Mouse (Mus musculus) liver, embryonic 12.5 days (tissue): Measurements from ENCODE around the gene Slc13a2. TPM values are rescaled to one million over a fixed set of nuclear protein-coding genes. Genes with fewer than 3 reads are reported as not detected.
A peak's percentile ranks its signal among the peaks of the same experiment; 100 is the strongest.

Source experiments
- ATAC-seq: fragments of 200-750 bp; cut with Nextera tagmentation; 2 replicates; pipeline ENCODE4 v1.8.0; 2017; ENCODE audit warnings: moderate number of reproducible peaks, mild to moderate bottlenecking, moderate library complexity
- H3K27ac ChIP-seq: fragments of 300-500 bp; sonication (generic); 2 replicates; pipeline ENCODE4 v1.5.1; 2016; ENCODE audit warnings: mild to moderate bottlenecking
- H3K27me3 ChIP-seq: fragments of 300-500 bp; sonication (generic); replicated peaks from 2 replicates; pipeline ENCODE4 v1.6.1; 2016; ENCODE audit warnings: mild to moderate bottlenecking, moderate library complexity
- H3K36me3 ChIP-seq: fragments of 300-500 bp; sonication (generic); 2 replicates; pipeline ENCODE4 v1.6.1; 2016; ENCODE audit warnings: mild to moderate bottlenecking, moderate library complexity
- H3K4me1 ChIP-seq: fragments of 300-500 bp; sonication (generic); 2 replicates; pipeline ENCODE4 v1.6.1; 2016
- H3K4me2 ChIP-seq: fragments of 300-500 bp; sonication (generic); 2 replicates; pipeline ENCODE4 v1.6.1; 2016; ENCODE audit warnings: mild to moderate bottlenecking, moderate library complexity
- H3K4me3 ChIP-seq: fragments of 300-500 bp; sonication (generic); 2 replicates; pipeline ENCODE4 v1.5.1; 2016; ENCODE audit warnings: mild to moderate bottlenecking, moderate library complexity
- H3K9ac ChIP-seq: fragments of 300-500 bp; sonication (generic); 2 replicates; pipeline ENCODE4 v1.6.1; 2016; ENCODE audit warnings: mild to moderate bottlenecking, moderate library complexity
- H3K9me3 ChIP-seq: fragments of 300-500 bp; sonication (generic); replicated peaks from 2 replicates; pipeline ENCODE4 v1.6.1; 2016; ENCODE audit warnings: mild to moderate bottlenecking, moderate library complexity
- WGBS: fragments of 180-500 bp; shearing (Covaris S2); methylation state at CpG from one replicate; pipeline ENCODE4 v1.1.7; 2016; ENCODE audit not compliant: insufficient replicate concordance; 5-methylcytosine and 5-hydroxymethylcytosine counted together
- polyA plus RNA-seq: library from polyadenylated mRNA; unstranded; fragments of >200 nt; fragmentation: Nextera tagmentation; extraction: Ambion mirVana; gene quantifications from 2 replicates; pipeline ENCODE4 v1.2.1, GENCODE M21; 2016

Gene Slc13a2
- polyA plus RNA-seq, 1 experiment from 2014 or later = 0.05 TPM

GRCm38 (mm10) chr11:78360789-78361131 lies 61.3 kb downstream of the Slc13a2 start:
- H3K4me3 ChIP-seq = peak overlapping the region; percentile 57; the same call in 1 of the 2 replicates
- H3K9me3 ChIP-seq = no peaks in the 10 kb centered on the region
- peak overlapping the region; percentile 72 for H3K4me2 ChIP-seq
- no peak overlapping the region for H3K9ac ChIP-seq
- H3K27ac ChIP-seq = no peak overlapping the region
- no peaks in the 10 kb centered on the region for H3K36me3 ChIP-seq
- peak; percentile 14; the same call in 1 of the 2 replicates for ATAC-seq
- peaks cover 6% of the 10 kb centered on the region; the same call in 1 of the 2 replicates for H3K27me3 ChIP-seq
- H3K4me1 ChIP-seq = peaks cover 13% of the 10 kb centered on the region; the same call in 1 of the 2 replicates
- 59% methylated on average over 2 of the region's 2 CpGs for WGBS

- H3K4me2 ChIP-seq = peak overlapping the region; percentile 72
- H3K9ac ChIP-seq = no peak overlapping the region
- peak; percentile 80 for ATAC-seq
- peaks cover 13% of the 10 kb centered on the region; the same call in 1 of the 2 replicates for H3K4me1 ChIP-seq
- H3K4me3 ChIP-seq = peak overlapping the region; percentile 57
- 7% methylated on average over 13 of the region's 13 CpGs for WGBS
- H3K36me3 ChIP-seq = no peaks in the 10 kb centered on the region
- H3K9me3 ChIP-seq = no peaks in the 10 kb centered on the region
- H3K27ac ChIP-seq = no peak overlapping the region
- peaks cover 2% of the 10 kb centered on the region; the same call in 1 of the 2 replicates for H3K27me3 ChIP-seq
These were observed 61.8 kb downstream of the Slc13a2 start for GRCm38 (mm10) chr11:78360125-78360788.

- H3K27me3 ChIP-seq = no peaks in the 10 kb centered on the region; the same call in 1 of the 2 replicates
- ATAC-seq = no peak
- H3K9me3 ChIP-seq = no peaks in the 10 kb centered on the region
These were observed 63.5 kb downstream of the Slc13a2 start for GRCm38 (mm10) chr11:78358330-78359007.

GRCm38 (mm10) chr11:78355471-78356238 lies 66.4 kb downstream of the Slc13a2 start:
- Histone ChIP-seq H3K4me2 (no peak overlapping the region), H3K27me3 (no peaks in the 10 kb centered on the region; the same call in 1 of the 2 replicates), H3K9ac (no peak overlapping the region), H3K27ac (no peak overlapping the region), H3K4me3 (no peak overlapping the region), H3K9me3 (no peaks in the 10 kb centered on the region), H3K4me1 (peaks cover 12% of the 10 kb centered on the region; the same call in 1 of the 2 replicates), H3K36me3 (no peaks in the 10 kb centered on the region)
- whole genome bisulfite sequencing = 26% methylated on average over 4 of the region's 4 CpGs
- ATAC-seq = no peak

More at GRCm38 (mm10) chr11:78358330-78359007, 63.5 kb downstream of the Slc13a2 start:
- Histone ChIP-seq H3K9ac (no peak overlapping the region), H3K36me3 (no peaks in the 10 kb centered on the region), H3K4me3 (no peak overlapping the region), H3K4me1 (peaks cover 12% of the 10 kb centered on the region; the same call in 1 of the 2 replicates), H3K4me2 (no peak overlapping the region), H3K27ac (no peak overlapping the region)
- WGBS = 20% methylated on average over 22 of the region's 22 CpGs

- Histone ChIP-seq H3K9me3 (no peaks in the 10 kb centered on the region), H3K4me1 (peaks cover 14% of the 10 kb centered on the region), H3K9ac (no peak overlapping the region), H3K4me3 (no peak overlapping the region), H3K27me3 (no peaks in the 10 kb centered on the region; the same call in 1 of the 2 replicates), H3K36me3 (no peaks in the 10 kb centered on the region), H3K27ac (no peak overlapping the region), H3K4me2 (no peak overlapping the region)
- WGBS = 52% methylated on average over 6 of the region's 6 CpGs
- ATAC-seq = no peak
These were observed 67.1 kb downstream of the Slc13a2 start for GRCm38 (mm10) chr11:78354905-78355304.

GRCm38 (mm10) chr11:78353081-78353480 lies 68.9 kb downstream of the Slc13a2 start:
- no peaks in the 10 kb centered on the region for H3K9me3 ChIP-seq
- H3K4me3 ChIP-seq = no peak overlapping the region
- H3K4me1 ChIP-seq = peaks cover 20% of the 10 kb centered on the region
- H3K27me3 ChIP-seq = no peaks in the 10 kb centered on the region; the same call in 1 of the 2 replicates
- no peak for ATAC-seq
- H3K36me3 ChIP-seq = peaks cover 11% of the 10 kb centered on the region
- no peak overlapping the region for H3K4me2 ChIP-seq
- WGBS = 50% methylated on average over 1 of the region's 1 CpGs
- no peak overlapping the region for H3K9ac ChIP-seq
- no peak overlapping the region for H3K27ac ChIP-seq

- Histone ChIP-seq H3K4me2 (no peak overlapping the region), H3K36me3 (peaks cover 18% of the 10 kb centered on the region)
These were observed 72.3 kb downstream of the Slc13a2 start for GRCm38 (mm10) chr11:78349441-78350358.

GRCm38 (mm10) chr11:78348474-78348873 lies 73.5 kb downstream of the Slc13a2 start:
- peaks cover 60% of the 10 kb centered on the region for H3K4me1 ChIP-seq
- H3K9ac ChIP-seq = no peak overlapping the region
- no peak overlapping the region for H3K4me3 ChIP-seq
- no peak overlapping the region for H3K4me2 ChIP-seq
- ATAC-seq = no peak
- H3K27ac ChIP-seq = no peak overlapping the region
- 62% methylated on average over 7 of the region's 7 CpGs for WGBS
- H3K27me3 ChIP-seq = no peaks in the 10 kb centered on the region
- H3K9me3 ChIP-seq = no peaks in the 10 kb centered on the region
- peaks cover 18% of the 10 kb centered on the region for H3K36me3 ChIP-seq

More at GRCm38 (mm10) chr11:78349441-78350358, 72.3 kb downstream of the Slc13a2 start:
- H3K27ac ChIP-seq = peak overlapping the region; percentile 51
- no peak overlapping the region for H3K9ac ChIP-seq
- peaks cover 48% of the 10 kb centered on the region for H3K4me1 ChIP-seq
- 73% methylated on average over 4 of the region's 4 CpGs for WGBS
- no peaks in the 10 kb centered on the region for H3K27me3 ChIP-seq
- H3K4me3 ChIP-seq = no peak overlapping the region
- no peak for ATAC-seq
- H3K9me3 ChIP-seq = no peaks in the 10 kb centered on the region

- Histone ChIP-seq H3K4me1 (peaks cover 65% of the 10 kb centered on the region), H3K27ac (no peak overlapping the region), H3K36me3 (peaks cover 18% of the 10 kb centered on the region), H3K9ac (no peak overlapping the region), H3K4me3 (no peak overlapping the region), H3K27me3 (no peaks in the 10 kb centered on the region), H3K4me2 (no peak overlapping the region), H3K9me3 (no peaks in the 10 kb centered on the region)
- no peak for ATAC-seq
- WGBS = 56% methylated on average over 9 of the region's 9 CpGs
These were observed 74.1 kb downstream of the Slc13a2 start for GRCm38 (mm10) chr11:78347908-78348307.
